Mouse (Mus musculus) bone marrow, adult 2 months (tissue): ENCODE data around the gene Axin1.

ENCODE experiments used
- CTCF ChIP-seq: fragments of 200-500 bp; IDR thresholded peaks from 2 replicates; pipeline ENCODE4 v1.5.1; 2011; ENCODE audit warnings: low read length, control low read depth; ENCODE audit not compliant: control insufficient read depth, insufficient read depth
- POLR2A ChIP-seq: fragments of 200-500 bp; IDR thresholded peaks from 2 replicates; pipeline ENCODE4 v1.6.1; 2011; ENCODE audit warnings: low read depth, mild to moderate bottlenecking, control low read depth, low read length, borderline replicate concordance; ENCODE audit not compliant: control insufficient read depth

DNA sequence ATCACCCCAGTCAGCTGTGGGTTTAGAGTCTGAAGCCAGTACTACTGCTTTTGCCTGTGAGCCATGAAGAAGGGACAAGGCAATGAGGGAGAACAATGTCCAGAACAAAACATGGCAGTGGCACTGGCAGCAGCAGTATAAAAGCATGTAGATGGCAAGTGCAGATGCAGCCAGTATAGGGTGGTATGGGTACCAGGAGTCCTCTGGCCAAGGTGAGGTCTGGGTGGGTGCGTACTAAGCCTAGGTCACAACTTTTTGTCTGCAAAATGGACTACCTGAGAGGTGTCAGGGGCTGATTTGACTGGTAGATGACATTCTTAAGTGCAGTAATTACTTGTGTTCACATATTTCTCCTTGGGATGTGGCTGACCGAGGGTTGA lies 747 bp upstream of the Axin1 start:
- TF ChIP-seq CTCF (no peak), POLR2A (no peak)
